Mouse (Mus musculus): ENCODE measurements around the gene Iqca. TPM values are rescaled to one million over a fixed set of nuclear protein-coding genes. Genes with fewer than 3 reads are reported as not detected.

Iqca gene
- total RNA-seq, 2 experiments from 2014 or later: not detected

DNA sequence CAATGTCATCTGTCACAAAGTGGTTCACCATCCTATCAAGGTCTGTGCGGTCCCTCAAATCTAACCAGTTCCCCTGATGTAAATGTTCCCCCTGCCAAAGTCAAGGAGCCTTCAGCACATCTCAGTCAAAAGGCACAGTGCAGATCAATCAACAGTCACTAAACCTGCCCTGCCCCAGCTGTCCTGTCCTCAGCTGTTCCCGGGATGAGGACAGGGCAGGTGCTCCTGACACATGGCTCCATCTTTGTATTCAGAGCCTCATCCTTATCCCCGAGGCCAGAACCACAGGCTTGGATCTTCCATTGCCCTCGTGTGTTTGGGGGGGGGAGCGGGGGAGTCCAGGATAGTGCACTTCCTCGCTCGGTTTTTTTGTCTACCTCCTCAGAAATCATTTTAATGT, 3.4 kb upstream of the Iqca start:
- ATAC-seq (replicated peaks; ENCODE audit: low FRiP score, poor library complexity, severe bottlenecking): no peak

DNA sequence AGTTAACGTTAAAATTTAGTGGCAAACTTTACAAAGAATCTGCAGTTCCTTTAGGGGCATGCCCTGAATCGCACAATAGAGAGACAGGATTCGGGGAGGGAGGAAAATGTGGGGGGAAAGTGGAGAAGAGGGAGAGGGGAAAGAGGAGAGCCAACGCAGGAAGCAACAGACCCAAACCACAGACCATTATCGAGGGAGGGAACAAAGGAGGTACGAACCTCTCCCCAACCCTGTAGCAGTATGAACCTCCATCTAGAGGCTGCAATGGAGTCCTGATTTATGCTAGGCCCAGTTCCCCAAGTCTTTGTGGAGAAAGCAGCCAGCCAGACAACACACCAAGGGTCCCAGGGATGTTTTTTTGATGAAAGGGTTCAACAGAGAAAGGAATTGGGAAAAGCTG, 586 bp upstream of the Iqca start:
- no peak for ATAC-seq (replicated peaks; ENCODE audit: low FRiP score, poor library complexity, severe bottlenecking)

DNA sequence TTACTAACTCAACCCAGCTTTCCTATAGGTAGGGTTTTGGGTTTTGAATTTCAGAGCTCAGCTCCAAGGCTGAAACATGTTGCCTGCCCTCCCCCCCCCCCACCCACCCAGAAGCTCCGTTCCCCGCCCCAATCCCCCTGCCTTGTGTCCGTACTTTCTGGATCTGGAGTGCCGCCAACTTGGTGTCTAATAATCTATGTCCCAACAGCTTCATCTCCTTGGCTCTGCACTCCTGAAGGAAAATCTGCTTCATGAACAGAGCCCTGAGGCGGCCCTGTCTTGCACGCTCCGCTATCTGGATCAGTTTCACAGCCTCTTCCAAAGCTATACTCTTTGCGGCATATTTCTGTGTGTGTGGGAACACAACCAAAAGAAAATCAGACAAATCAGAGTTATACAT, 13.5 kb downstream of the Iqca start:
- no peak for ATAC-seq (replicated peaks; ENCODE audit: low FRiP score, poor library complexity, severe bottlenecking)

DNA sequence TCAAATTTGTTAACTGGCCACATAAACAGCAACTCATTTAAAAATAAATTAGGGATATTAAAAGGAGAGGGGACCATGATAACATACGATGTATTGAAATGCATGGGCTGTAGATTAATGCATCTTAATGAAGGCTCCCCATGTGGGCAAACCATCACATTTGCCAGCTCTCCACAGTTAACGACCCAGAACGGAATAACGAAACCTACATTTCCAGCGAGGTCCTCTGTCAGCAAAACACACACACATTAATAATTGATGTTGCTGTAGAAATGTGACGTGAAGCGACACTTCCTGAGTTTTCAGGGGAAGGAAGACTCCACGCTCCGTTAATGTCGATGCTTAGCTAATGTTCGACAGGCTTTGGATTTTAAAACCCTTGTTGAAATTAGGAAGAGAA, 20.8 kb downstream of the Iqca start:
- ATAC-seq (replicated peaks; ENCODE audit: low FRiP score, poor library complexity, severe bottlenecking): no peak

DNA sequence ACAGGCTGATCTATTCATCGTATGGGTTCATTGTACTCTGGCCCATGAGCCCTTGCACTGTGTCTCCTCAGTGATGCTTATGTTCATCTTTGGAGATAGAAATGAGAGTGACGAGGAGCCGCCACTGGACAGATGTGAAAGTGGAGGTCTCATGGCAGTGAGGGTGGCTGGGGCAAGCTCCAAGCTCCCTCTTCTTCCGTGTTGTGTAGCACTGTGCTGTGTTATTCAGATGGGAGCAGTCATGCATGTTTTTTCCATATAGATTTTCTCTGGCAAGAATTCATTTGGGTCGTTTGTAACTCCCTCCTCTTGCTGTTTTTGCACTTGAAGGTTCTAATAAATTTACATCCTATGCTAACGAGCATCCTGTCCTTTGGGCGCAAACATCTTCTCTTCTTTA, 21.2 kb downstream of the Iqca start:
- no peak for ATAC-seq (replicated peaks; ENCODE audit: low FRiP score, poor library complexity, severe bottlenecking)

DNA sequence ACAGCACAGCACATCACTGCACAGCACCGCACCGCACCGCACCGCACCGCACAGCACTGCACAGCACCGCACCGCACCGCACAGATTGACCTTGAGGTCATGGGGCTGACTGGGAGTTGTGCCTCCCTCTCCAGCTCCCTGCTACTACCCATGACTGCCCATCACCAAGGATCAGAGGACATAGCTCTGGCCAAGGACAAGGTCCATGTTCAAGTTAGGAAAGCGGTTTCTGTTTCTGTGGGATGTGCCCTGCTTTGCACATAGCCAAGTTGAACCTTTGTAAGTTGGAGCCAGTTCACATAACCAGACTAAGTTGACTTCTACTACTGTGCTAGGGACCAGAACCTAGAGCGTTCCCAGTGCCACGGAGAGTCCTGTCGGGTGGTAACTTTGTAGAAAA, 28.6 kb downstream of the Iqca start:
- no peak for ATAC-seq (replicated peaks; ENCODE audit: low FRiP score, poor library complexity, severe bottlenecking)

DNA sequence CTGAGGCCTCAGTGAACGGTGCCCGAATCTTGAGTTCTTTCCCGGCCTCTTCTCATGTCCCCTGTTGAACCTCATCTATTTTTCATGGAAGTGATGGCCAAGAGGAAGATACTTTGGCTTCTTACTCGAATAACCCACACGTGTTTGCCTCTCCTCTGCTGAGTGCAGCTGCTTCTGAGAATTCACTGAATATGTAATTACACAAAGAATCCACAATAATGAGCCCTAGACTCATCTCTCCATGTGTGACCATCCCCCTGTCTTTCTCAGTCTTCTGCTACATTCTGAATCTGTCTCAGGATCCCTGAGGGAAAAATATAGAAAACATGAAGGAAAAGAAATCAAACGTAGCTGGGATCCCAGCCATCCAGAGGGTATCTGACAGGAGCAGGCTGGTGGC, 32.5 kb downstream of the Iqca start:
- ATAC-seq (replicated peaks; ENCODE audit: low FRiP score, poor library complexity, severe bottlenecking): no peak

DNA sequence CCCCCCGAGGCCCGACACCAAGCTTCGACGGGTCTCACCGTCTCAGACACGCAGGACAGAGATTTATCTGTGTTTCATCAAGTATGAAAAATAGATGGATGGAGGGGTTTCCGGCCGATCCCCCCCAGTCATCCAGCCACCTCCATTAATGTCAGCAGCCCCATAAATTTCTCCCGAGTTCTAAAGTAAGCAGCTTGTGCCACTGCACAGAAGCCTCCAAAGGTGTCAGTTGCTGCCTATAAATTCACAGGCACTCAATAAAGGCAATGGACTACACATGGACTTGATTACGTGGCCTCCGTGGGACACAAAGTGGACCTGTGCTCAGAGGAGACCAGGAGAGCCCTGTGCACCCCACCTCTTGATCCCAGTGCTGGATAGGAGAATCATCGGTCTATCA, 34.0 kb downstream of the Iqca start:
- no peak for ATAC-seq (replicated peaks; ENCODE audit: low FRiP score, poor library complexity, severe bottlenecking)

DNA sequence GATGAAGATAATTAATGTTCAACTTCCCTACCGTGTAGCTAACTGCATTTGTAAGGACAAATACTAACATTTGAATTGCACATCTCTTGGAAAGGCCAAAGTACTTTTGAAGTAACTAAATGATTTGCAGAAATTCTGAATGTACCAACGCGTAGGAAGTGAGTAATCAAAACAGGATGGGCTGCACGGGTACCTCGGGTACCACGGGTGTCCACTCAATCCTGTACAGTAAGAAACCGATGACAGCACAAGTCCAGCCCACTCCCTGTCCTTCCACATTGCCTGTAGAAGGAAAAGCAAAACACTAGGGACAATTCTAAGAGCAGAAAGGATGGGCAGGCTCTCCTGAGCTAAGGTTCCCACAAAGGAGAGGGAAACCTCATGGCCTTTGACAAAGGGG, 36.0 kb downstream of the Iqca start:
- no peak for ATAC-seq (replicated peaks; ENCODE audit: low FRiP score, poor library complexity, severe bottlenecking)

DNA sequence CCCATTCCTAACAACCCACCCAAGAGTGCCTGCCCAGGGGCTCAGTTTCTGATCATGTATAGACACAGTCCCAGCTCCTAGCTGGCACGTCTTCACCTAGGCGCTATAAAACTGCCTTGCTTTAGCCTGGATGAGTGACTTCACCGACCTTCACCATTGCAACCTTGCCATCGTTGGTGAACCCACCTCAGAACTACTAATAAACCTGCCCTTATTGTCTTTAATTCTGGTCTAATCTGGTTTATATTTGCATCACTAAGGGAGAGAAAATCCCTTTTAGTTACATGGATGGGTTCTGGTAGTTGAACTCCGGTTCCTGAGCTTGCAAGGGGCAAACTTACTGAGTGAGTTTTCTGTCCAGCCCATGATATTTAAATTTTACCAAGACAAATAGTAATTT, 38.6 kb downstream of the Iqca start:
- no peak for ATAC-seq (replicated peaks; ENCODE audit: low FRiP score, poor library complexity, severe bottlenecking)

DNA sequence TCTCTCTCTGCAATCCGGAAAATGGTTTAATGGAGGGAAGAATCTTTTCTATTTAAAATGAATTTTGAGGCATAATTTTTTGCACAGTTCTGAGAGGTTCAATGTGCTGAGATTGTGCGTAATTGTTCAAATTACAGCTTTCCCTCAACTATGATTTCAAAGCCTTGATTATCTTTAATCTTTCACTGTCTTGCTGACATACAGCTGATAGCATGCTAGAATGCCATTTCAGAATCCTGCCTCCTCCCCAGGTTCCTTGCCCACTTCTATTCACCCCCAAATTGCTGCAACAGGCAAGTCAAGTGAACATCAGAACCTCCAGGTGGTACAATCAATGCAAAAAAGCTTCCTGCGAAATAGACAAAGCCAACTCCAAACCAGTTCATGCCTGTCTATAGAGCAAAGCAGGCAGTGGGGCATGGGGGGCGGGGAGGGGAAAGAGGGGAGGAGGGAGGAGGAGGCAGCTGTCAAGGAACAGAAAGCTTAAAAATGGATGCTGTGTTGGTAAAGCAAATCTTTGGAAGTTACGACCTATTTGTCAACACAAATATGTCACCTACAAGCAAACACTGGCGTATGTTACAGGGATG, 39.5 kb downstream of the Iqca start:
- no peak for ATAC-seq (replicated peaks; ENCODE audit: low FRiP score, poor library complexity, severe bottlenecking)

DNA sequence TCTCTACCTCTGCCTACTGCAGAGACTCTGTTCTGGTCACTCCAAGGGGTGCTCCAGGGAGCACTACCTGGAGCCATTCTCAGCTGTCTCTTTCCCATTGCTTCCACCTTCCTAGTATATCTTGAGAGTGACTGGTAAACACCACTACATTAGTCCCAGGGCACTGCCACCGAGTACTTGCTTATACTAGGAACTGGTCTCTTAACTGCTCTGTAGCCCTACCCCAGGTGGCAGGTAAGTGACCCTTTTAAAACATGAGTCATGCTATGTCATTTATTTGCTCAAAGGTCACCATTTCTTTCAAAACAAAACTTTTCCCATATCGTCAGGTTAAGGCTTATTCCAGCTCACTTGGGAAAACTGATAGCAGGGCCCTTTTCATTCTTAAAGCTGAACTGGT, 40.5 kb downstream of the Iqca start:
- no peak for ATAC-seq (replicated peaks; ENCODE audit: low FRiP score, poor library complexity, severe bottlenecking)

DNA sequence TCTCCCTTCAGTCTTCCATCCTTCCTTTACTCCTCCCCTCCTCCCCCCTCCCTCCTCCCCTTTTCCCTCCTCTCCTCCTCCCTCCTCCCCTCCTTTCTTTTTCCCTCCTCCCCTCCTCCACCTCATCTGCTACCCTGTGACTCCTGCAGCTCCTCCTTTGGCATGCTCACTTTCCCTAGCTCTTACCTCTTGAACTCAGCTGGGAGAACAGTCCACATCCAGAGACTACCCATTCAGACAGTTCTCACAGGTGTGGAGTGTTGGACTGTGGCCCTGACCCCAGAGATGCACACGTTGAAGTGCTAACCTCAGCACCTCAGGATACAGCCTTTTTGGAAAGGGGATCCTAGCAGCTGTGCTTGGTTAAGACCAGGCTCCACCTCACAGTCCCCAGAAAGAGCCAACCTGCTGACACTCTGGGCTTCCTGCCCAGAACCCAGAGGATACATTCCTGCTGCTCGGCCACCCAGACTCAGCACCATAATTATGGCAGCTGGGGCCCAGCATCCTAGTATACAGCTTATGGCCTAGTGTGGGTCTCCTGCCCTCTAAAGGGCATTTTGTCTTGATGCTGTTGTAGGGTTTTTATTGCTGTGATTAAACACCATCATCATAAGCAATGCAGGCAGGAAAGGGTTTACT, 41.9 kb downstream of the Iqca start:
- ATAC-seq (replicated peaks; ENCODE audit: low FRiP score, poor library complexity, severe bottlenecking): no peak

DNA sequence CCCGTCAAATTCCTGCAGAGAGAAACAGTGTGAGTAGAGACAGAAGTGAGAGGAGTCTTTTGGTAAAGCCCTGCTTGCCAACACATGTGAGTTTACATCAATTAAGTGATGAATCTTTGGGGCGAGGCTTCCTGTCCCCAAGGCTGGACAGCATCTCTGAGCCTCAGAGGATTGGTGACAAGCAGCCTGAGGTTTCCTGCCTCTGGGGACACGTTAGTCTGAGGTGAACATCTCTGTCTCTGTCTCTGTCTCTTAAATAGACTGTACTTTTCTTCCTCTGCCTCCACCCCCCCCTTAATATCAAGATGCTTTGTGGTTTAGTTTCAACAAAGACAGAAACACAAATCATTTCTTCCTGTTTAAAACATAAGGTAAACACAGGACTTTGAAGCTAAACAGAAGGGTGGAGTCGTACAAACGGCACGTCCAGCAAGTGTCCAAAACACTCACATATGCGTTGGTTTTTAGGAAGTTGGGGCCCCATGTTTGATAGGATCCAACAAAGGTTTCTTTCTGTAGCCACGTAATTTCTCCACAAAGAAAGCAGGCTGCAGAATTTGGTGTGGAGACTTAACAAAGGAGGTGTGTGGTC, 49.2 kb downstream of the Iqca start:
- no peak for ATAC-seq (replicated peaks; ENCODE audit: low FRiP score, poor library complexity, severe bottlenecking)

DNA sequence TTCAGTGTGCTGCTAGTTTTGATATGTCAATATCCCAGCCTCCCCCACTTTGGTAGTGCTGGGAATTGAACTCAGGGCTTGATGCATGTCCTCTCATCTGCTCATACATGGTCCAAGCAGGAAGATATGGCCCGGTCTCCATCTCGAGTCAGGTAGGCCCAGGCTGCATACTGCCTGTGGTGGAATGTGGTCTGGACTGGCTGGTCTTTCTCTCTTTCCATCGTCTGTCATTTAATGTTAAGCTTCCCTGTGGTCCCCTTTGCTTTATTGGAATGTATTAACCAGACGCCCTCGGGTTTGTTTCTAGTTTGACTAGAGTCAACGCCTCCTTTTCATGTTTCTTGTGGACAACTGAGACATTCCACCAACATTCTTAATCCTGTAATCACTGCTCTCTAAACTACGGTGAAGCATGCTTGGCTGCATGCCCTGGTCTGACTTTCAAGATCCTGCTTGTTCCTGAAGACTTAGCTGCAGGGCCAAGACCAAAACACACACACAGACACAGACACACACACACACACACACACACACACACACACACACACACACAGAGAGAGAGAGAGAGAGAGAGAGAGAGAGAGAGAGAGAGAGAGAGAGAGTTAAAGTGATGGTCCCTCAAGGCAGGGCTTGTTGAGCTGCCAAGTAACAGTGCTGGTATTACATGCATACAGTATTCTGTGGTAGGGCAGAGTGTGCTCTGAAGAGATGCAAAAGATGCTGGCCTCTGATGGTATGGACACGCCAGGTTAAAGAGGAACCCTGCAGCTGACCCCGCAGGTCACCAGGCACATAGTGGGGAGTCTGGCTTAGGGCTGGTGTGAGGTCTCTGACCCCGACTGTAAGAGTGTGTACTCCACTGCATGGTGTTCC, 52.6 kb downstream of the Iqca start:
- ATAC-seq (replicated peaks; ENCODE audit: low FRiP score, poor library complexity, severe bottlenecking): no peak

DNA sequence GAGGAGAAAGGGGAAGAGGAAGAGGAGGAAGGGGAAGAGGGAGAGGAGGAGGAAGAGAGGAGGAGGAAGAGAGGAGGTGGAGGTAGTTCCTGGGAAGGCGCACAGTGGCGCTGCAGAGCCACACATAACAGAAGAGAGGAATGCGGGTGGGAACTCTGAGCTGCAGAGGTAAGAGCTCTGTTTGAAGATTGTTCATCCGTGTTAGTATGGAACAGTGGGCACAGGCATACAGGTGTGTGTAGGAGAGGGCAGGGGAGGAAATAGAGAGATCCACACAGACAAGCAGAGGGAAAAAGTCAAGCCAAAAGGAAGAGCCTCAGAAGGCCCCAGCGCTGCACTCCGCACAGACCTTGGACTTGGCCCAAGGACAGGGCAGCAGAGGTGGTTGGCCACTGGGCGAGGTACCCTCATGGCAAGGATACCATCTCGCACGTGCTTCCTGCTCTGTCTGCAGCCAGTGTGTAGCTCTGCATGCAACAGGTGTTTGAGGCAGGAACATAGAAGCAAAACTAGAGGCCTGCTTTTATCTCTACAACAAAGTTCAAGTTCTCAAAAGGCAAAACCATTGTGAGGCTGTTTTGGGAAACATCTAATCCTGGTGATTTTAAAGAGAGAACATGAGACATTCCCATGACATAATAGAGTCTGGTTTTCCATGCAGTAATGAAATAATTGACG, 60.2 kb downstream of the Iqca start:
- ATAC-seq (replicated peaks; ENCODE audit: low FRiP score, poor library complexity, severe bottlenecking): no peak

DNA sequence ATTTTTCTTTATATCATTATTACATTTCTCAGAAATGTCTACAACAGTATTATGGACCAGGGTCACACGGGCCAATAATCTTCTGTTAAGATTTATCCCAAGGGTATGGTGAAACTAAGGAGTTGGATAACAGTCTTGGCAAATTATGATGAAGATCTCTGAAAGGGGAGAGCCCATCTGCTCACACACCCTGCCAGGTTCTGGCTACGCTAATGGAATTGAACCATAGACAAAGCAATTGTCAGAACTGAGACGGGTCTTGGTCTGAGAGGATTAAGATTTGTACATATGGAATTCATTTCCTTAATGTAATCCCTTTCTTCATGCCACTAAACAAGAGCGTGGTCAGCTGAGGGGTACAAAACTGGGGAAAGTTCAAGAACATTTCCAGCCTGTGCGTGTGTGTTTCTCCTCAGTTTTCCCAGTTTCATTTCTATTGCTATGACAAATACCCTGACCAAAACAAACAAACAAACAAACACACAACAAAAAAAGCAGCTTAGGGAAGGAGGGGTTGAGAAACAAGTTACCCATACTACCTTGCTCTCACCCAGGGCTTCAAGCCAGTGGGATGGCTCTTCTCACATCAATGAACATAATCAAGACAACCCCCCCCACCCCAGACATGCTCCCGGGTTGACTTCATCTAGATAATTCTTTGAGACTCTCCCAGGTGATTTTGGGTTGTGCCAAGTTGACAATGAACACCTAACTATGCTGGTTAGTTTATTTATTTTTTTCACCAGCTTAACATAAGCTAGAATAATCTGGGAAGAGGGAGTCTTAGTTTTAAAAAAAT, 64.8 kb downstream of the Iqca start:
- ATAC-seq (replicated peaks; ENCODE audit: low FRiP score, poor library complexity, severe bottlenecking): no peak

DNA sequence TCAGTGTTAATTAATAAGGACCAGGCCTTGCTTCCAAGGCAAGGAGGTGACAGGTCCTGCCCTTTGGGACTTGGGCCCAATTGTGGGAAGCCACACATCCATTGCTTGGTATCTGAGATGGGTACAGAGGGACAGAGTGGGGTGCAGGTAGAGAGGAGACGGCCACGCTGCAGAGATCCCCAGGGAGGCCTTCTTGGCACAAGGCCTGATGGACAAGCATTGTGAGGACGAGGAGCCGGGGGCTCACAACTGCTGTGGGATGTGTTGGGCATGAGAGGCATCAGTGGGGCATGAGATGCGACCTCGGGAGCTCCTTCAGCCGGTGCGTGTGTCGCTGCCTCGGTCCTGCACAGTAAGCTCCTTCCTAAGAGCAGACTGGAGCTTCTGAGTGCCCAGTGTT, 66.7 kb downstream of the Iqca start:
- no peak for ATAC-seq (replicated peaks; ENCODE audit: low FRiP score, poor library complexity, severe bottlenecking)

DNA sequence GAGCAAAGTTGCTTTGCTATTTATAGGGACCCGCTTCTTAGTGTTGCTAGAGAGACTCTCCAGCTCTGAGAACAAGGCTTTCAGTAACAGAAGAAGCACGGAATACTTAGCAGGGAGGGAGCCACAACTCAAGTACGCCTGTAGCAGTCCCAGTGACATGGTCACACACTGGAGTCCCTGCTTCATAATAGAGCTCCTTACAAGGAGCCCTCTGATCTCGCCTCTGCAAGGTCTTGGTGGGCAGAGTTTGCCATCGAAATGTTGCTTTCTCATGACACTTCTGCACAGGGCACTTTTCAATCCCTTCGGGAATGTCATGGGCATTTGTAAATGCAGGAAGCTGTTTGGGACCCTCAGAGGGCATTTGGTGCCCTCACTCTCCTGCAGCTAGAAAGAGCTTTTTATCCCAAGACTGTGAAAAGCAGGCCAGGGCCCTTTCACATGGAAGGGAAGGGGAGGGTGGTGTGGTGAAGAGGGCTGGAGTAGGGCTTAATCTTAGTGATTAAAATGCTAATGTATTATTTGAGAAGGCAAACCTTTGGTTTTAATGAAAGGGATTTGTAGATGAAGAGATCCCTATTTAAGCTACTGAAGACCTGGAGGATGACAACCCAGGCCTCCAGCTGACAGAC, 67.6 kb downstream of the Iqca start:
- ATAC-seq (replicated peaks; ENCODE audit: low FRiP score, poor library complexity, severe bottlenecking): no peak
